Mouse (Mus musculus): ENCODE results near the gene Vmn1r84. TPM values are rescaled to one million over a fixed set of nuclear protein-coding genes. Genes with fewer than 3 reads are reported as not detected.

The Vmn1r84 gene
- total RNA-seq (2021) = not detected in 2 replicates
- long read RNA-seq, experiment 1 = 0 reads
- long read RNA-seq, experiment 2 = 0 reads

GRCm38 (mm10) chr7:12369173-12369572 is at the start of gene Vmn1r84:
Gene Vmn1r84 (minus strand): TSS chr7:12369273.
- no peak for DNase-seq

GRCm38 (mm10) chr7:12329381-12329780 is 39.7 kb downstream of the Vmn1r84 start, which contains the start of gene Vmn1r83:
Gene Vmn1r83 (minus strand): TSS chr7:12329481.
- DNase-seq = no peak

Small RNA genes within 50 kb of the gene (microRNA-seq; reads per million reads assigned to microRNA genes)
- 0 reads per million in 2 experiments for gene Gm23521

Other genes with a start within 250 kb of the Vmn1r84 start
- gene Vmn1r78, start 219.0 kb downstream of the Vmn1r84 start, total RNA-seq (2021) = not detected in 2 replicates
- not detected in 2 replicates for gene Vmn1r79, start 198.0 kb downstream of the Vmn1r84 start, total RNA-seq (2021)
- gene Vmn1r80, start 180.0 kb downstream of the Vmn1r84 start, total RNA-seq (2021) = not detected in 2 replicates
- not detected in 2 replicates for gene Vmn1r81, start 101.0 kb downstream of the Vmn1r84 start, total RNA-seq (2021)
- gene Vmn1r82, start 68.8 kb downstream of the Vmn1r84 start, total RNA-seq (2021) = not detected in 2 replicates
- gene Vmn1r83, start 39.8 kb downstream of the Vmn1r84 start, total RNA-seq (2021) = not detected in 2 replicates
- gene Zfp551, start 53.5 kb upstream of the Vmn1r84 start, total RNA-seq (2021) = 3.8 and 4.9 TPM in 2 replicates
- gene Zfp606, start 109.0 kb upstream of the Vmn1r84 start, total RNA-seq (2021) = 9.8 and 10.9 TPM in 2 replicates
- not detected in 2 replicates for gene 2900092C05Rik, start 143.2 kb upstream of the Vmn1r84 start, total RNA-seq (2021)
- under 0.01 TPM in 1 of 2 replicates, not detected in the other for gene Vmn2r53, start 239.5 kb upstream of the Vmn1r84 start, total RNA-seq (2021)